Mouse (Mus musculus): ENCODE results near the gene Map3k21.

Map3k21 gene

DNA sequence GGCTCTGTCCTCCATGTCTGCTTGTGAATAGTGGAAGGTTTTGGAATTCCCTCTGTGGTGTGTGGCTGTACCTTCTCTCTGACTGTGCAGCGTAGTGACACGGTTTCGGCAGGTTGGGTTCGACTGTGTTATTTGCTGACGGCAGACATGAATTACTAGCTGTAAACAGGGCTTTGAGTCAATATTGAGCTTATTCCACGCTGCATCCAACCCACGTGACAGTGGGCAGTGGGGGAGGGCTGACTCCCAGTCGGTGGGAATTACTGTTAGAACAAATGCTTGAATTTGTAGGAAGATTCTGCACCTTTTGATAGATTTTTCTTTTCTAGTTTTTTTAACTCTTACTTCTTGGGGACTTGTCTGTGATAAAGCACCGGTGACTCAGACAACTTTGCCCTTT lies 4.1 kb downstream of the Map3k21 start:
- no peak for DNase-seq (ENCODE audit: extremely low spot score)

DNA sequence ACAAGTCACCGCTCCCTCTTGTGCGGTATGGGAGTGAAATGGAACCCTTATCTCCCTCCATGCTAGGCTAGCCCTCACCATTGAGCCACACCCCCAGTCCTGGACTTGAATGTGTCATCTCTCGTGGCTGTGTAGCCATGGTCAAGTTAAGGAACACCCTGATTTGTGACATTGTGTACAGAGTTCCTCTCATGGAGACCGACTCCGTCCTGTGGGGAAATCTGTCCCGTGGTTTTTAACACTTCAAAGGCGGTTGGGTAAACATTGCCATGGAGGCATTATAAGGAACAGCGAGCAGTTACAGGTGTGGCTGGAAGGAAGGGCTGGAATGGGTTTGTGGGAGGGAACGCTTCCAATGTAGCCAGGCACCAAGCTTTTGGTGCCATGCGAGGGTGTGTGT lies 6.8 kb downstream of the Map3k21 start:
- no peak for DNase-seq (ENCODE audit: extremely low spot score)

DNA sequence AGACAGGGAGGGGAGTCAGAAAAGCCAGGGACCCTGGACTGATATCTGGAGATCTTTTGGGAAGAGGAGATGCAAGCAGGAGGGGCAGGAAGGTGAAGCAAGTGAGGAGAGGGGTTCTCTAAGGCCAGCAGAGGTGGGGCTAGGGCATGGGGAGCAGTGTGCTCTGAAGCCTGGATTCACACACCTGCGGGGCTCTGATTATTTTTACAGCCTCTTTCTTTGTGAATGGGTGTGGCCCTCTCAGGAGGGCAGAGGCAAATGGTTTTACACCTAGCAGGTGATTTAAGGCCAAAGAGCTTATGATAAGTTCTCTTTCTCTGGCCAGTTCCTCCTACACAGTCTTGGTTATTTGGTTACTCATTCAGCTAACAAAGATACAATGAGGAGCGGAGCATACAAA lies 8.5 kb downstream of the Map3k21 start:
- DNase-seq (ENCODE audit: extremely low spot score) = no peak

DNA sequence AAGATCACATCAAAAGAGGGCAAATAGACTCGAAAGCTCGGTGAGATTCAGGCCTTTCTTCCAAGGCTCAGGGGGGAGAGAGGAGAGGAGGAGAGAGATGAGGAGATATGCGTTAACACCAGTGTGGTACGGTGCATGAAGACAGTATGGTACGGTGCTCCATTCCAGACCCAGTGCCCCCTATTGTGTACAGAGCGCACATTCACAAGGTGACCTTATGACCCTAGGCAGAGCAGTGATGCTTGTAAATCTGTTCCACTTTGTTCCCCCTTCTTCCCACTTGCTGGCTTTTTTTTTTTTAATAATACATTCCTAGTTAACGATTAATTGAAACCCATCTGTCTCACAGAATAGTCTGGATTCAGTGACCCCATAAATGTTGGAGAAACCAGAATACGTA lies 9.3 kb downstream of the Map3k21 start:
- DNase-seq (ENCODE audit: extremely low spot score) = peak; percentile 23

DNA sequence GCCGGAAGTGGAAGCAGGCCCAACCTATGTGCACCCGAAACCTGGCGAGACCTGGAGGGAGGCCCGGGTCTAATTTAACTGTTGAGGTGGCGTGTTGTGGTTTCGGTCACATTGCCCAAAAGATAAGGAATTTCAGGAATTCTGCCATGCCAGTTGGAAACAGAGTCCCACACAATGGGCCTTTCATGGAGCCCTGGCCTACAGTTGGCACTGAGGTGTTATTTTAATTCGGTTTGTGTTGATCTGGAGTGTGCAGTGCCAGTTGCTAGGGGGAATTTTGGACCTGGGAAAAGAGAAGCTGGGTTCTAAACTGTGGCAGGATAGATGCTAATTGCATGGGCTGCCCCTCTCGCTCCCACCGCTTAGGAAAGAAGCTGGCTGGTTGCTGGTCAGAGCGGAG lies 10.0 kb downstream of the Map3k21 start:
- no peak for DNase-seq (ENCODE audit: extremely low spot score)

DNA sequence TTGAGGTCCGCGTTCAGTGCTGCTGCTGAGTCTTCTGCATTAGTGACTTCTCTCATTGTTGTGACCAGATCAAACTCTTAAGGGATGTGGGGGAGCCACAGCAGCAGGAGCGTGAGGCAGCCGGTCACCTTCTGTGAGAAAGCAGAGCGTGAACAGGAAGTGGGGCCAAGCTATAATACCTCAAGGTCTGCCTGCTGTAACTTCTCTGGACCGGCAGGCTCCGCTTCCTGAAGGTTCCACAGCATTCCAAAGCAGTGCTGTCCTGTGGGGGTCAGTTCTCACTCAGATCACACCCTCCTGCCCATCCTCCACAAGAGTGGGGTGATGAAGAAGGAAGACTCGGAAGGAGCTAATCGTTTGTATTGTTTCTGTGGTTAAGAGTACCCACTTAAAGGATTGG lies 10.5 kb downstream of the Map3k21 start:
- no peak for DNase-seq (ENCODE audit: extremely low spot score)

DNA sequence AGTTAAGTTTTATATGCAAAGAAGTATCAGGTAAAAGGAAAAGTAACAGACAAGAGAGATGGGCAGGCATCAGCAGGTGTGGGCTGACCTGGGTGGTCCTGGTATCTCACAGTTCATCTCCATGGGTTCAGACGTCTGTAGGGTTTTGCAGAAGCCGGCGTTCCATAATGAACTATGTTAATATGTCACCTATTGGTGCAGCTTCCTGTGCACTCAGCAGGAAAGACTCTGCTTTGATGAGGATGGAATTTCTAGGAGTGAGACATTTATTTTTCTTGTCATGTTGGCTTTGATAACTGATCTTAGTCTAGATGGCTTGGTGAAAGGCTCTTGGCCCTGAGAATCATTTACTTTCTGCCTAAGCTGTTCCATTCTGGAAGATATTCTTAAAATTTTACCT lies 12.1 kb downstream of the Map3k21 start:
- DNase-seq (ENCODE audit: extremely low spot score) = no peak

DNA sequence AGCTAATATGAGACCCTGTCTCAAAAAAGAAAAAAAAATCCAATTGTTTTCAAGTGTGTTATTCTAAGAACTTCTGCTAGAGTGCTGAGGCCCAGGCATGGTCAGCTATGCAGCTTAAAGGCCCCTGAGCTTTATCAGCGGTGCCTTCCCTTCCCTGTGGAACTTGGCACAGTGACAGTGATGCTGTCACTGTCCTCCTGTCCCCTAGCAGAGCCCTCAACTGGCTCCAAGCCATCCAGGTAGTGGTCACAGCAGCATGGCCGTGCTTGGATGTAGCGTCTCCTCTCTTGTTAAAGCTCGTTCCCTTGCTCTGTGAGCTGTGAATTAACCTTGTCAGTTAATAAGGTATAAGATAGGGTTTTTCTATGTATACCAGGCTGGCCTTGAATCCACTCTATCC lies 16.4 kb downstream of the Map3k21 start:
- DNase-seq (ENCODE audit: extremely low spot score) = no peak

DNA sequence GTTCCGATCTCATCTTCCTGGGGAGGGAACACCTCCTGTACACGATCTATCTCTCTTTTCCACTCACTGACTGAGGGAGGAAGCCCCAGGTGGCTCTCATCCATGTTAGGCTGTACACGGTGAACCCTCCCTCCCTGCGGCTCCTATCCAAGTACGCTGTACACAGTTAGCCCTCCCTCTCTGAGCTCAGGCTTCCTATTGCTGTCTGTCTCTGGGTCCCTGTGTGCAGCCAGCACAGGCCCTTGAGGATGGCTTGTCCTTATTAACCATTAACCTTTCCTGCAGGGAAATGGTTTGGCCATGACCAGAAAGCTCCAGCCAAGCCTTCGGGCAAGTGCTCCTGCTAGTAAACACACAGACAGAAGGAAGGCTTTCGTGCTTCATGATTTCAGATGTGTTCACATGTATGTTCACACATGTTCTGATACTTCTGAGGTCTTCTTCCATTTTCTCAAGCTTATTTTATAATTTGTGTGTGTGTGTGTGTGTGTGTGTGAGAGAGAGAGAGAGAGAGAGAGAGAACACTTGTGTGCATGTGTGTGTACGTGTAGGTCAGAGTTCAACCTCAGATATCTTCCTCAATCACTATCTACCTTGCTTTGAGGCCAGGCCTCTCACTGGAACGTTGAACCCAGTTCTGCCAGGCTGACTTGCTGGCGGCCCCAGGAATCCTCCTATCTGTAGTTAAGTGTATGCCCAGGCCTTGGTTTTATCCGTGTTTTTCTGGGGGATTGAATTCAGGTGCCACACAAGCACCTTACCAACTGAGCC lies 20.2 kb downstream of the Map3k21 start:
- DNase-seq (ENCODE audit: extremely low spot score) = no peak

DNA sequence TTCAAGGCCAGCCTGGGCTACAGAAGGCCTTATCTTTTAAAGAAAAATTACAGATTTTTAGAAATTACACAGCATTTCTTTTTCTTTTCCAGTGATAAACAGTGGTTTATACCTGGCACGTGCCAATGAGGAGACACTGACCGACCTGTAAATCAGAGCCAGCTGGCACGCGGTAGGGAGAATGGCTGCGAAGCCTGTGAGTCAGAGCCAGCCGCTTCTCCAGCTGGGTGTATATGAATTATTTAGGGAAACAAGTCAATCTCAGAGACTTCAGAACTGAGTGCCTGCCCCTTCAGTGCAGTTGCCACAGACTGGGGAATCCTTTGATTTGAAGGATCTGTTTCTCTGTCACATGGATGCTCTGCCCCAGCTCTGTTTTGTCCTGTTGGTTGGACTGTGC lies 21.6 kb downstream of the Map3k21 start:
- no peak for DNase-seq (ENCODE audit: extremely low spot score)

DNA sequence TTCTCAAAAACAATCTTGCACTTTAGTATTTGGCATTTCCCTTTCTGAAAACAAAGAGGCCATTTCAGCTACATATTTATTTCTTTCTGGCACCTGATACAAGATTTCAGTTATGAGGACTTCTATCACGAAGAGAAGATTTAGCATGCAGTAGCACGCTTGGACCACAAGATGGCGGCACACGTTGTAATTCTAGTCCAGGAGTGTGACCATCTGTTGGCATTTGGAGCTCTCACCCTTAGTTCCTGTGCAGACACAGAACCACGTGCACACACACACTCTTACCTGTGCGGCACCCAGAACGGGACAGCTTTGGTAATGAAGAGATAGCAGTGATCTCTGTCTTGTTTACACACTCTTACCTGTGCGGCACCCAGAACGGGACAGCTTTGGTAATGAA lies 25.4 kb downstream of the Map3k21 start:
- peak; percentile 48 for DNase-seq (ENCODE audit: extremely low spot score)

DNA sequence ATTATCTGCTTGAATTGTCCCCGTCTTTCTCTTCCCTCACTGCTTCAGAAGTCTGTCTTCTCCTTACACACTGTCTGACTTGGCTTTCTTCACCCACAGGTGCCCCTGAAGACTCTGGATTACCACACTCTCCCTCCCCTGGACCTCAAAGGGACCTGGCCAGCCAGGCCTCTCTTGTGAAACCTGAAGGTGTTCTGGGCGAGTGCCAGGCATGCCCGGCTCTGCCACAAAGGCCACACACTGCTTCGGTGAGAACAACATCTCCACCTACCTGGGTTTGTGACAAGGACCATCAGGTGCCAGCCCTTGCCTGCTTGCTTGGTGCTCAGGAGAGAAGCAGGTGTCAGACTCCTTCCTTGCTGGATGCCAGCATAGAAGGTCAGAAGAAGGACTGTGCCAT lies 34.3 kb downstream of the Map3k21 start:
- DNase-seq (ENCODE audit: extremely low spot score) = no peak

DNA sequence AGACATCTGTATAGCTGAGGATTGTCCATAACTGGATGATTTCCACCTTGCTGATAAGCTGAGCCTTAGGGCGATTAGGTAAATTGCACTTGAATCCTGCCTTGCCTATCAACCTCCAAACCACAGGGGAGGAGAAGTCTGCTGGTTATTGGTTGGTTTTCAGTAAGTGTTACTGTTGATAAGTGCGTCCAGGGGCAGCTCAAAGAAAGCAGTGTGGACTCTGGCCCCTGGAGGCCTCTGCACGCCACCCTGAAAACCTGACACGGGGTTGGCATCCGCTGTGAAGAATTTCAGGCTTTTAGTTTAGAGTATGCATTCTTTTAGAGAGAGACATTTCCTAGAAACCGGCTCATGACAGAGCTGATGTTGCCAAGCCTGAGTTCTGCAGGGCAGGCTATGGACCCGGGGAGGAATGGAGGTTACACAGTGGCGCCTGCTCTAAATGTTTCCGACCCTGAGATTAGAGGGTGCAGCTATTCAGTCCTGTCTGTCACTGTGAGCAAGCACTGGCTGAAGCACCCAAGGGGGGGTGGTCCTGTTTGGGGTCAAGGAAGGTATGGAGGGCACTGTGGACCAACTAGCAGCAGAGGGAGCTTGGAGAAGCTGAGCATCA lies 38.6 kb downstream of the Map3k21 start:
- DNase-seq (ENCODE audit: extremely low spot score) = no peak

DNA sequence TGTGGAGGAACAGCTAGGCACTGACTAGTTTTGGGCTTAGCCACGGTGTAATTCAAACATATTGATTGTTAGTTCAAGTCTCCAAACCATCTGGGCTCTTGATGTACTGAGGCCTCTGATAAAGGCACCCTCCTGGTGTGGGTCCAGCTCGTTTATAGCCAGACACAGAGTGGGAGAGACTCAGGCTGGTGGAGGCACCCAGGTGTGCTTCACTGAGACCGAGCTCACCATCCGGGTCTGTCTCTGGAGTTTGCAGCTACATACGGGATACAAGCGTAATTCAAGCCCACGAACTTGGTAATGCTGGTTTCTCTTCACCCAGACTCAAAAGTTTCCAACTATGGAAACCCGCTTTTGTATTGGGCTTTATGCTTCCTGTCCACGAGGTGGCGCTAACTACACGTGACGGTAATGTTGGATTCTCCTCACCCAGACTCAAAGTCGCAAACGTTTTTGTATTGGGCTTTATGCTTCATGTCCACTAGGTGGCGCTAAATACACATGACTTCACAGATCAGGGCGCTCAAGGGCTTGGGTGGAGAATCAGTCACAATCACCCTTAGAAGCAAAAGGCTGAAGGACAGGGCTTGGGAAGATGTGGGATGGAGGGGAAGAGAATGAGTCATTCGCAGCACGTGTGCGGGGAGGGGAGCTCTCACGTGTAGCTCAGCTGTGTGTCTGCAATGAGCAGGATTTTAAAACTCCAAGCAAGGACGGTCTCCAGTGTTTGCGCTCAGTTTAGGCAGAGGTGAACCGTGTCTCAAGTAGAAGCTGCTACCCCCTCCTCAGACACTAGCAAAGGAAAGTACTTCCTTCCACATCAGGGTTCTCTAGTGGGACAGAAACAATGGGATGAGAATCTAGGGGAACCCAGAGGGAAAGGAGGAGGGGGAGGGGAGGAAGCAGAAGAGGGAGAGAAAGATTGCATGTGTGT lies 40.0 kb downstream of the Map3k21 start:
- DNase-seq (ENCODE audit: extremely low spot score) = peak; percentile 84

DNA sequence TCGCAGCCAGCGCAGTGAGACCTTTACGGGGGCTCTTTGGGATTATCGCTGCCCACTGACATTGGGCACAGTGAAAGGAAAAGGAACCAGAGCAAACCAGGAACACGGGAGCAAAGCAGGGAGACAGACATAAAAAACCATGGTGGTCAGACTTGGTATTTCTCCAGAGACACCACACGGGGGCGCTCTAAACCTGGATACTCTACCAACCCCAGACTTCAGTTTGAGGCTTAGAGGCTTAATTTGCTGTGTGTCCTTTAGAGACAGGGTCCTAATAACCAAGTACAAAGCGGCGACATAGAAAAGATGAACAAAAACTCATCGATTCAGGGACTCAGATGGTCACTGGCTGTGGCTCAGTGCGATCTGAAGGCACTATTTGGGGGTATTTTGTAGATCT lies 45.4 kb downstream of the Map3k21 start:
- DNase-seq (ENCODE audit: extremely low spot score) = peak; percentile 38

DNA sequence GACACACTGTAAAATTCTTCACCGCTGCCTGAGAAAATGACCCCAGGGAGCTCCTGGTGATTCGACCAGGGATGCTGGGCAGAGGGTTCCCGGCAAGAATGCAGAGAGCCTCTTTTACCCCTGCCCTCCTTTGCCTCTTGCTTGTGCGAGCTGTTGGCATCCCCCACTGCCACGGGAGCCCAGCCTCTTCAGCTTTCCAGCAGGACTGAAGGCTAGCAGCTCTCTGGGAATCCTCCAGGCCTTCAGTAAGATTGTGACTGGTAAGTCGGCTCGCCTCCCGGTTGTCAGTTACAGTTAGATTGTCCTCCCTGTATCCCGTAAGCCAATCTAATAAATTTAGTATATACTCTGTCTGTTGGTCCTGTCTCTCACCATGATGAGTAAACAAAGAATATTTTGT lies 46.5 kb downstream of the Map3k21 start:
- no peak for DNase-seq (ENCODE audit: extremely low spot score)

DNA sequence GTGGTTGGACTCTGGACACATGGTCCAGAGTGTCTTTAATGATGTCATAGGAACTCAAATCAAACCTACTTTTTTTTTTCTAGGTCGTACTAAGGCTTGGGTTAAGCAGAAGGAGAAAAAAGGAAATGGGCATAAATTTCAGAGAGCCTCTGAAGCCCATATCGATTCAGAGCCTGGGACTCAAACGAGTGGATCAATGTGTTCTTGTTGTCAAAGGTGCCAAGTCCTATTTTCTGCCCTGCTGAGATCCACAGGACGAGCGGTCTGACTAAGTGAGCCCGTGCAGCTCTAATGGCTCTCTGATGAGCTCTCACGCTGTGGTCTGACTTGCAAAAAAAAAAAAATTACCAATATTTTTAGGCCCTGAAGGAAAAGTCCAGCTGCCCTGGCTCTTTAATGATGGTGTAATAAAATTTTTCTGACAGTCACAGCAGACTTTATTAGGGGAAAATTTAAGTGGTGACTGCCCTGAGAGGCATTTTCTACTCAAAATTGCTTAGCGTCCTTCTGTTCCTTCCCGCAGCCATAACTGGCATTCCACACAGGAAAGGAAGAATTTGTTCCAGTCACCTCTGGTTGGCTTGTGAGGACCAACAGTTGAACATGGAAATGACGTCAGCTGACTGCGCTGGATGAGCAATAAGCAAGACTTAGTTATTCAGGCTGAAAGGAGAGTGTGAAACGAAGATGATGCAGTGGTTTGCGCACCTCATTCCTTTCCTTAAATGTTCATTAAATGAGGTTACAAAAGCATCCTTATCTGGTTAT lies 47.2 kb downstream of the Map3k21 start:
- no peak for DNase-seq (ENCODE audit: extremely low spot score)

DNA sequence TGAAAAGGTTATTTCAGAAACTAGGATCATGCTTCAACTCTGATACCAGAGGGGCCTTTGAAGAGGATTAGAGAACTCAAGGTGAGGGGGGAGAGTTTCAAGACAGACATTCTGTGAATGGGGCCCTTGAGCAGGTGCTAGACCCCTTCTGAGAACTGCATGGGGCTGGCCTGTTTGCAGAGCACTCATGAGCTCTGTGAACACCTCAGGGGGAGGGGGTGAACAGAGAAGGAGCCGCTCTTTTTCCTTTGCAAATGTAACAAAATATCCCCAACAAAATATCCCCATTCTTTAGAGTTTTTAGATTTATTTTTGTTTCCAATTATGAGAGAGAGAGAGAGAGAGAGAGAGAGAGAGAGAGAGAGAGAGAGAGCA lies 47.7 kb downstream of the Map3k21 start:
- DNase-seq (ENCODE audit: extremely low spot score) = no peak

DNA sequence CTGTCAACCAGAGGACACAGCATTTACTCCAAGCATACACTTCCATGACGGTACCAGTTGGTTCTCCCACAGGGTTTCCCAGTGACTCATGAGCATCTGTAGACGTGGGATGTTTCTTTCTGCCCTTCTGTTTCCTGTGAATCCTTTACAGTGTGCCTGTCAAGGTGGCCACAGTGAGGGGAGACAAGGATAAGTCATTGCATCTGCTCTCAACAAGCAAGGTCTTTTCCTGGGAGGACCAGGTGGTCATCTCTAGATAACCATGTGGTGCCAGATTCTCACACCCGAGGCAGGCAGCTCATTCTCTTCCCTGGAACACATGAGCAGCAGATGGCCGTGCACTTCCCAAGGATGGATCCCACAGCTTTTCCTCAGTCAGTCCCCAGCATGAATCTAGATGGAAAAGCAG lies 49.1 kb downstream of the Map3k21 start:
- DNase-seq (ENCODE audit: extremely low spot score) = no peak

DNA sequence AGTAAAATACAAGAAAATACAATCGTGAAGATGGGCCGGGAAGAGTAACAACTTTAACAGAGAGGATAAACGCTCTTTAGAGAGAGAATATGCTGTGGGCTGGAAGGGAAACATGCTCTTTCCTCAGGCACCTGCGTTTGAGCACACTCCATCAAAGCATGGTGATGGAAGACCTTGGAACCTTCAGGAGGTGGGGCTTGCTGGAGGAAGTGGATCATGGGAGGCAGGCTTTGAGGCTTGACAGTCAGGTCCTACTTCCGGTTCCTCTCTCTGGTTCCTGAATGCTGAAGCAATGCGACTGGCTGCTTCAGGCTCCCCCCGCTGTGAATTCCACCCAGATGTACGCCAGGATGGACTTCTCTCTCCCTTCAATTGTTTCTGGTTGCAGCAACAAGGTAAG lies 49.8 kb downstream of the Map3k21 start:
- no peak for DNase-seq (ENCODE audit: extremely low spot score)

DNA sequence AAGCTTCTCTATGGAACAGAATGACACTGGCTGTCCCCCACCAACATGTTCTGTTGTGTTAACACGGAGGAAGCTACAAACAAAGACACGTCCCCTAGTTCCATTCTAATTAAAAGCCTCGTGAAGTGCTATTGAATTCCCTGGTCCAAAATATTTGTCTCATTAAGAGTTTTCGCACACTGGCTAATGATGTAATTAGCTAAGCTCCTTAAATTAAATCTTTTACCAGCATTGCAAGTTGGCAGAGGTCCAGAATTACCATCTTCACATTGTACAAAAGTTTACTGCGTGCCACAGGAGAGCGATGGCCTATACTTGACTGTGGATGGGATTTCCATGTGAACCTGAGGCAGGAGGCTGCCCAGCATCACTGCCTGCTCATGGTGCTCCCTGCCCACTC lies 51.5 kb downstream of the Map3k21 start:
- DNase-seq (ENCODE audit: extremely low spot score) = no peak

DNA sequence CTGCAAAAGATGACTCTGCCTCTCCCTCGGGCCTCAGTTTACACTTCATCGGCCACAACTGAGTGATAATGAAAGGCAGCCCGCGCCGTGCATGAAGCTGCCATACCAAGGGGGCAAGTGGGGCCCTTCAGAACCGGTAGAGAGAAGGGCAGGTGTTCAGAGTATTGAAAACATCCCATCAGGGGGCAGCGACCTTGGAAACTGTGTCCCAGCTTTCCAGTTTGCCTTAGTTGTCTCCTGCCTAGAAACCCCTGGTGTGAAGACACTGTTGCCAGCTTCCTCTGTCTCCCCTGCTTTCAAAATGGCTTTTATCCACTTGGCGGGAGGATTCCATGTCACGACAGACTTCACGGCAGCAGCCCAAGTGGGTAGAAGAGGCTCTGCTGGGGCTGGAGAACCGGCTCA lies 53.6 kb downstream of the Map3k21 start:
- no peak for DNase-seq (ENCODE audit: extremely low spot score)

Data from embryo, embryonic 9.5 days (tissue).